Mouse (Mus musculus): Measurements from ENCODE around the gene Gm2a.
"Not testable (repeated sequence)": the region's sequence is repeated elsewhere in the genome, so short reads cannot be mapped to it uniquely, and the experiment has no call there.

The Gm2a gene

DNA sequence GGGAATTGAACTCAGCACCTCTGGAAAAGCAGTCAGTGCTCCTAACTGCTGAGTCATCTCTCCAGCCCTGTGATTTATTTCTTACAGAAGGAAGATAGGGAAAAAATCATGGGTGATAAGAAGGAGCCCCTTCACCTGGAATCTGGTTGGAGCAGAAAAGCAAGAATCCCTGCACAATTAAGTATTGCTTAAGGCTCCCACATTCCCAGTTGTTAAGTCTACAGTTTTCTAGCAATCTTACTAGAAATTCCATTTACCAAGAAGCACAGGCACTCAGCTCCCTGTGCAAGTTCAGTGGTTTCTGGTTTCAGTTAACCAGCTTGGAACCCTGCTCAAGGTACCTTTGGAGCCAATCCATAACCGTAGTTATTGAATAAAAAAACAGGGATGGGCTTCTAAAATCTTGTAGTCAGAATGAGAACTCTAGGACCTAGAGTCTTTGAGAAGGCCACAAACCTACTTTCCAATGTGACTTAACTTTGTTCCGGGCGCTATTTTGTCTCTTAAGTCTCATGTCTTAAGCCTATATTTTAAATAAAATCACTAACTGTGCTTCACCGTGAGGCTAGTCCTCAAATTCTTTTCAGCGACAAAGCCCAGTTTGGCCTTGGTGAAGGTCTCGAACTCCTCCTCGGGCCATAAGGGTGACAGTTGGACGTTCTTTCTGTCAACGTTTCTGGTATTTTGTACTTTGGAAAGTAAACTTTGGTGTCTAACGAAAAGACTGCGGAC lies 1.0 kb upstream of the Gm2a start:
- no peak for DNase-seq (ENCODE audit: low spot score)

DNA sequence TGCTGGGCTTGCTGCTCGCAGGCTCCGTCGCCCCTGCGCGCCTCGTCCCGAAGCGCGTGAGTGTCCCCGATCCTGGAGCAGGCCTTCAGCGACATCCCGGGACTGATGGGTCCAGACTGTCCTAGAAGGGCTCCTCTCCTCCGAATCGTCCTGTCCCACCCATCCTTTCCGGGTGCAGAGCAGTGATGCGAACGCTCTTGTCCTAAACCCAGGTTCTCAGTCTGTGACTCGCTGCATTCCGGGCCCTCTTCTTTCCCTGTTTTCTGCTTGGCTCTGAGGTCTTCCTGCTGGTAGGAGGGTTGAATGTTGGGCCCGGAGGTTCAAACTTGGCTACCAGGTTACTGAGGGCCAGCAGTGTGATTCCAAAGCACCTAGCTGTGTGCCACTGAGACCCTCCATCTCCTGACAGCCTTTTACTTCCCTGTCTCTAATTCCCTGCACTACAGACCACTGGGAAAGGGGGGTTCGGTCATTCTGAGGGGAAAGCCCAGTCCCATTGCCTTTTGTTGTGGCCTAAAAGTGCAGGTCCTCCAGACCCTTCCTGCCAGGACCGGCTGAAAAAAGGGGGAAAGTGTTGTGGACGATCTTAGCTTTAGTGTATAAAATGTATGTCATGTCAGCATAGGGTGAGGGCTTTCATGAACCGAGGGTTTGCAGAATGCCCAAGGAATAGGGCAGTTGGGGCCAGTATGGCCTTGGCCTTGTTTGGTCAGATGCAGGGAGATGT lies 437 bp downstream of the Gm2a start:
- DNase-seq (ENCODE audit: low spot score): no peak

DNA sequence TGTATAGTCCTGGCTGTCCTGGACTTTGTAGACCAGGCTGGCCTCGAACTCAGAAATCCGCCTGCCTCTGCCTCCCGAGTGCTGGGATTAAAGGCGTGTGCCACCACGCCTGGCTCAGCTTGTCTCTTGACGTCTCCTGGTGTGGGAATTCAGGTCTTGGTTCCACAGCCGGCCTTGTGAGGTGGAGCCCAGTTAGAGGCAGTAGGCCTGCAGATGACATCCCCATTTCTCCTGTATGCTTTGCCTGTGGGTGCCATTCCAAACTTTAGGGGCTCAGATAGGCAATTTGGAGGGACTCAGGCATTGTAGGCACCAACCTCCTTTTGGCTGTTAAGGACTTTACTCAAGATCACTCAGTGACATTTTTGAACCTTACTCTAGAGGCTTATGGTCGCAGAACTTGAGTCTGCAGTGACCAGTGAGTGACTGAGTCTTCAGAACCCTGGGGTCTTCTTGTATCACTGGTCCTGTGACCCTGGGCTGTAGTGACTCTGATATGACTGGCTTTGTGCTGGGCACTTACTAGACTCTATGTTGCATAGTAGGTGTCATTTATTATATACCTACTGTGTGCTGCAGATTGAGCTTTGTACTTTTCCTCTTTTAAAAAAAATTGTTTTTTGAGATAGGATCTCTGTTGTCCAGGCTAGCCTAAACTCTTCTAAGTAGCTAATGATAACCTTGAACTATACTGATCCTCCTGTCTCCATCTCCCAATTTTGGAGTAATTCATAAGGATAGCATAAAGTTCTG lies 1.3 kb downstream of the Gm2a start:
- DNase-seq (ENCODE audit: low spot score): no peak

DNA sequence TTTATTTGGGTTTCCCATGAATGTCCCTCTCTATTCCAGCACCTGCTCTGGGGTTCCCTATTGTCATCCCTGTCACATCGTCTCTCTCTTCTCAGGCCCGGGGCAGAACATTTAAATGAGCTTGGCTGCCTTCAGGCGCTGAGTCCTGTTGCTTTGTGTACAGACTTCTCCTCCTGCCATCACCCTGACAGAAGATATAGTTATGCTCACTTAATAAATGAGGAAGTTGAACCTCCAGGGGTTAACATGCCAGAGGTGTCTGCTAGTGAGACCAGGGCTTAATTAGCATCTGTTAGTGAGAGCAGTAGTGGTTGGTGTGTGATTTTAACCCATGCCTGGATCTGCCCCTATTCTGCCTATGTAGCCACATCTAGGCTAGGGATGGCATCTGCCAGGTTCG lies 2.0 kb downstream of the Gm2a start:
- DNase-seq (ENCODE audit: low spot score): no peak

DNA sequence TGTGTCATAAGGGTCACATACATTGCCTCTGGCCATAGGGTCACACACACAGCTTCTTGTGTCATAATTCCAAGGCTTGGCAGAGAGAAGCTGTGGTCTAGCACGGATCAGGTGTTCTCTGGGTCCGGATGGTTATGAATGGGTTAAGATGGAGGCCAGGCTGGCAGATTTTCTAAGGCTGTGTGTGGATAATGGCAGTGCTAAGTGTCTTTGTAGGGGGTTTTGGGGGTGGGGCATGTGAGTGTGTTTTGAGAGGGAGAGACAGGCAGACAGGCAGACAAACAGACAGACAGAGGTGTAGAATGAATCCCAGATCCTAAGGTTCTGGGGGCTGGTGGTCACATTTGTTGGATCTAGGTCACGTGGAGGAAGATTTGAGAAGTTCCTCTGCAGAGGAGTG lies 4.1 kb downstream of the Gm2a start:
- no peak for DNase-seq (ENCODE audit: low spot score)

DNA sequence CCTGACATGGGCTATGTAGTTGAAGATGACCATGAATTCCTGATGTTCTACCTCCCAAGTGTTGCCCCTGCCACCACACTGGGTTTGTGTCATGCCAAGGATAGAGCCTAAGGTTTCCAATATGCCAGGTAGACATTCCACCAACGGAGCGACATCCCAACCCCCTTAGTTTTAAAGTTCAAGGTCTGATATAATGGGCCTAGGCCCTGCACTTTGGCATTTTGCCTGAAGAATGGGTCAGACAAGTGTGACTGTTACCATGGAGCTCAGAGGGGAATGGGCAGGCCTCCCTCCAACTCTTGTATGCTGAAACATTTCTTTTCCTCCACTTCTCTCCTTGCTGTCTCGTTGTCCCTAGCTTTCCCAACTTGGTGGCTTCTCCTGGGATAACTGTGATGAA lies 5.3 kb downstream of the Gm2a start:
- no peak for DNase-seq (ENCODE audit: low spot score)

DNA sequence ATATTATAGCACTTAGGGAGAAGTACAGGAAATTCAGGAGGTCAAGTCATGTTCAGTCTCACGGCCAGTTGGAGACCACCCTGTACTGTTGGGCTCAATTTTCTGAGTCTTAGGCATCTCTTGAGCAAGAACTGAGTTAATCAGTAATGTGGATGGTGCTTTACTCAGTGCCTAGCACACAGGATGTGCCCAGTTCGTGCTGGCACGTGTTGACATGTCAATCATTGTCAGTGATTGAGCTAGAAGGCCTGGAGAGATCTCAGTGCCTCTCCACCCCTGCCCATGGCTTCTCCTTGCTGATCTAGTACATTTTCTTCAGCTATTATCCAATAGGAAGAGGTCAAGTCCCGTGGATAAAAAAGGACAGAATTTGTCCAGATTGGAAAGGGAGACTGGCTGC lies 7.5 kb downstream of the Gm2a start:
- no peak for DNase-seq (ENCODE audit: low spot score)

DNA sequence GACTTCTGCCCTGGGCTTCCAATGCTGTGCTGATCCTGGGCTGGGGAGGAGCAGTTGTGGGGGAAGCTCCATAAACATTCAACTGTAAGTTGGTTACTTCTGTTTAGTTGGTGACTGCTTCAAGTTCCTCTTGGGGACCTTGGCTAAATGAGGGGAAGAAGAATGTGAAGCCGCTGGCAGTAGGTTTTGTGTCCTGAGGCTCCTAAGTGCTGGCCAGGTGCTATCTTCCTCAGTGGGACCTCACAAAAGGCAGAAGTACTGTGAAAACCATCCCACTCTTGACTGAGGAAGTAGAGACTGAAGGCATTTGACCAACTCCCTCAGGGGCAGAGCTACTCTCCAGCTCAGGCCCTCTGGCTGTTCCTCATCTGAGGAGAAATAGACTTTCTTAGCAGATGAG lies 8.7 kb downstream of the Gm2a start:
- DNase-seq (ENCODE audit: low spot score): no peak

DNA sequence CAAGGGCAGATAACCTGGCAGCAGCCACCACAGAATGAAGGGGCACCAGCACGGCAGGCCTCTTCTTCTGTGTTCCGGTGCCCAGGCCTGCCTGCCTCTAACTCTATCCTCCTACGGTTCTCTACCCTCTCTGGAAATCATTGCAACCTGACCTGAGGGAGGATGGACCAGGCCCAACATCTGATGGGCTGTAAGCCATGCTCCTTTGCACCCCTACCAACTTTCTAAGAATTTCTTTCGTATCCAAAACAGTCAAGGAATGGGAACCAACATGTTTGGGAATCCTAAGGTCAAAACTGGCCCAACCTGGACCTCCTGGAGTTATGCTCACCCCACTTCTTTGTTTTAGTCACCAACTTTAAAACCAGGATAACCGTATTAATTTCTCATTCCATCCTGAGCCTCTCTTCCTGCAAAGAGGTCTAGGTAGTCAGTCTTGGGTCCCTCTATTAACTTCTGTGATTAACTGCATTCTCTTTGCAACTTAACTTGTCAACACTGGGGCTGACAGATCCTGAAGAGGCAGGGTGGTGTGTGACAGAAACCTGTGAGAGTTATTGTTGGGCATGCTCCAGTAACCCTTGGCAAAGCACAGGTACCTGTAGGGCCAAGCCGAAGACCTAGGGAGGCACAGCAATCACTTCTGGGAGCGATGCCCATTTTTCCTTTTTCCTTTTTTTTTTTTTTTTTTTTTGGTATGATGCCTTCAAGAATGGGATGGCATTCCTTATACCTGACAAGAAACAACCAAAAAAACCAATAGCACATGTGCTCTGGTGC lies 11.8 kb downstream of the Gm2a start:
- no peak for DNase-seq (ENCODE audit: low spot score)

DNA sequence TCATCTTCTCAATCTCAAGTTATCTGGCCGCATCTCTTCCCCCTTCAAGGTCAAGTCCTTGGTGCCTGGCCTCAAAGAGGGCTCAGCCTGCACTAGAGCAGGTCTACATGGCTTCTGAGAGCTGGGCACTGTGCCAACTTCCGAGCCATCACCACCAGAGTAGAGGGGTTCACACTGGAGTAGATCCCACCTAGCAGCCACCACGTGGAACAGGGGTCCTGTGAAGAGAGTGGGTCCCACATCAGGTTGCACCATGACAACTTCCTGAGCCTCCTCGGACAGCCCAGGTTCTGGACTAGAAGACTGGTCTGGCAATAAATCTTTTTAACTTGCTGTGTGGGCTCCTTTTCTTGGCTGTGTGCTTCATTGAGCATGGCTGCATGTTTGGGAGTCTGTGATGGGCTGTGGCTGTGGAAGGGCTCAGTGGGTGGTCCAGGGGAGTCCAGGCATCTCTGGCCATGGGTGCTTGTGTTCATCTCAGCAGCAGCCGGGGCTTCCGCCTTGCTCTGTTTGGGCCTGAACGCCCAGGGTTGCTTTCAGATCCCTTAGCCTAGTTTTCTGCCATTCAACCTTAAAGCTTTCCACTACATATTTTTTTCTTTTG lies 12.8 kb downstream of the Gm2a start:
- no peak for DNase-seq (ENCODE audit: low spot score)

DNA sequence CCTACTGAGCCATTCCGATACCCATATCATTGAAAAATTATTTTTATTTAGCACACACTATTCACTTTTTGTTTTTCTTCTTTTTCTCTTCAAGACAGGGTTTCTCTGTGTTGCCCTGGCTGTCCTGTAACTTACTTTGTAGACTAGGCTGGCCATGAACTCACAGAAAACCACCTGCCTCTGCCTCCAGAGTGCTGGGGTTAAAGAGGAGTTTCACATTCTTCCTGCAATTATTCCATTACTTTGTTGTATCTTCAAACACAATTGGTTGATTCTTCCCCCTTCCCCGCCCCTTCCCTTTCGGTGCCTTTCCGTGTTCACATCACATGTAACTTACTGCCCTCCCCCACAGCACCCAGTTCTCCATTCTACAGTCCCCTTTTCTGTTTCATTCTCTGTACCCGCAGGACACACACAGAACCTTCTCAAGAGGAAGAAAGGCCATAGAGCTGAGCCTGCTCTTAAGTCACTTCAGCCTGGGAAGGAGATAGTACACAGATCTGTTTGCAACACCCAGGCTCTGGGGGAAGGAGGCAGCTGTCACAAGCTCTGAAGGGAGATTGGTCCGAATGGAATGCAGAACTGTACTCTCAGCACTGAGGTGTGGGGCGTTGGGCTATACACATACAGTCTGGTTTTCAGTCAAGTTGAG lies 15.4 kb downstream of the Gm2a start:
- no peak for DNase-seq (ENCODE audit: low spot score)

DNA sequence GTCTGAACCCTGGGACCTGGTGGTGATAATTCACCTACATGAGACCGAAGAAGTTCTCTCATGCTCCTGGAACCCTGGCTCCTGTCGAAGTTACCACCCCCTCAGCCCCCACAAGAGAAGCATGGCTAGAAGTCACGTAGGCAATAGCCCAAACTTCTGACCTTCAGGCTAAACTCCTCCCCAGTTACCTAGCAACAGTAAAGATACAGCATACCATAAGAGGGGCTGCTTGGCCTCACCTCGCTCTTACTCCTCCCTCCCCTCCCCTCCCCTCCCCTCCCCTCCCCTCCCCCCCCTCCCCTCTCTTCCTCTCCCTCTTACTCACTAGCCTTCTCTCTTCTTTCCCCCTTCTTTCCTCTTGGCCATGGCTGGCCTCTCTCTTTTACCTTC lies 15.9 kb downstream of the Gm2a start:
- not testable (repeated sequence) for DNase-seq (ENCODE audit: low spot score)

DNA sequence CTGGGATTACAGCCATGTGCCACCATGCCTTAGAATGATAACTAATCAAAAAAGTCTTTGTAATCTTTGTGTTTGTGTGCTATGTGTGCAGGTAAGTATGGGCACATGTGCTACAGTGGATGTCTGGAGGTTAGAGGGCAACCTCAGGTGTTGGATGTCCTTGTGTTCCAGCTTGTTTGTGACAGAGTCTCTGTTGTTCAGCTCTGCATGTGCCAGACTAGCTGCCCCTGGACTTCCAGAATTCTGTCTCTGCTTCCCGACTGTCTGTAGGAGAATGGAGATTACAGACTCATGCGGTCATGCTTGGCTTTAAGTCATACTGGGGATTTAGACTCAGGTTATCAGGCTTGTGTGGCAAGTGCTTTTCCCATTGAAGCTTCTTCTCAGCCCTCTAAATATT lies 16.4 kb downstream of the Gm2a start:
- no peak for DNase-seq (ENCODE audit: low spot score)

DNA sequence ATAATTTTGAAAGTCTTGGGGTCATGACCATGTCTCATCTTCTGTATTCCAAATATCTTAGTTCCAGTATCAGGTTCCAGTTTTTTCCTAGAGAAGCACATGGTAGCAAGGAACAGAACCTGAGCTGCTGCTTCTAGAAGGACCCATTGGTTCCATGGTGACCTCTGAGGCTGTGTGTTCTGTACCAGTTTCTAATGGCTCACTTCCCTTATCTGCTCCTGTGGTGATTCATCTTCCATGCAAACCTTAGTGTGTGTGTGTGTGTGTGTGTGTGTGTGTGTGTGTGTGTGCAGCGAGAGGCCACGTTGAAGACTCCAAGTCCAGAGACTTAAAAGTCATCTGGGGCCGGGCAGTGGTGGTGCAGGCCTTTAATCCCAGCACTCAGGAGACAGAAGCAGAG lies 18.1 kb downstream of the Gm2a start:
- no peak for DNase-seq (ENCODE audit: low spot score)

DNA sequence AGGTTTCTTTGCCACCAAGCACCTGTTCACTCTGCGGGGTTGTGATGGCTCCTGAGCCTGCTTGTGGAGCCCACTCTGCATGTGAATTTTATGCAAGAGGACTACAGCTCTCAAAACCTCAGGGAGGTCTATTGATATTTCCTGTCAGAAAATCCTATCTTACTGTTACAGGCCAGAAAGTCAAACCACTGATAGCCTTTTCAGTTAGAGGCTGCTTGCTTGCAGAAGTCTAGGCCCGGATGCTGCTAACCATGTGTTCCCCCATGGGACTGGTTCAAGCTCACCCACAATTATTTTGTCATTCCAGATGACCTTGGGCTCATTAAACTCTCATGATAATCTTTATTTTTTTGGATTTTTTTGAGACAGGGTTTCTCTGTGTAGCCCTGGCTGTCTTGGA lies 19.1 kb downstream of the Gm2a start:
- no peak for DNase-seq (ENCODE audit: low spot score)

DNA sequence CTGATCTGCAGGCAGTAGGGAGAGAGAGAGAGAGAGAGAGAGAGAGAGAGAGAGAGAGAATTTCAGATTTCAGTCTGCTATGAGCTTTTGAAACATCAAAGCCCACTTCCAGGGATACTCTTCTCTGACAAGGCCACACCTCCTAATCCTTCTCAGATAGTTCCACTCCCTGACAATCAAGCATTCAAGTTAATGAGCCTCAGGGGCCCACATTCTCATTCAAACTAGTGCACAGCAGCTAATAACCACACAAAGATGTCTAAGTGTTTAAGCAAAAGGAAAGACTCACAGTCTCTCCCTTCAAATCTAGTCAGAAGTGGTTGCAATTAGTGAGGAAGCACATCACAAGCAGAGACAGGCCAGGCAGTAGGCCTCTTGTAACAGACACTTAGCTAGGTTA lies 22.4 kb downstream of the Gm2a start:
- no peak for DNase-seq (ENCODE audit: low spot score)

DNA sequence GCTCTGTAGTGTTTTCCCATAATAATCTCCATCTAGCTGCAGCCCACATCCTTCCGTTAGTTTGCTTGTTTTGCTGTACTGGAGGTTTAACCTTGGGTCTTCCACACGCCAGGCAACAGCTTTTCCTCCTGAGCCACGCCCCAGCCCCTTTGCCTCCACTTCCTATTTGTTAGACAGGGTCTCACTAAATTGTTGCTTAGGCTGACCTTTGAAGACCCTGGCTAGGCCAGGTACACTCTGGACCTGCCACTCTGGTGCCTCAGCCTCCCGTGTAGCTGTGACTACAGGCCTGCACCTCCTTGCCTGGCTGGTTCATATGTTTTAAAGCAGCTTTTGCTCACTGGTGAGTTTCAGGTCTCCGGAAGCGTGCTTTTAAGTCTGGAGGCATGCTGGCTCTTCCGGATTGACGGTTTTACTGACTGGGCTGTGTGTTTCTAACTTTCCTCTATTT lies 22.9 kb downstream of the Gm2a start:
- no peak for DNase-seq (ENCODE audit: low spot score)

DNA sequence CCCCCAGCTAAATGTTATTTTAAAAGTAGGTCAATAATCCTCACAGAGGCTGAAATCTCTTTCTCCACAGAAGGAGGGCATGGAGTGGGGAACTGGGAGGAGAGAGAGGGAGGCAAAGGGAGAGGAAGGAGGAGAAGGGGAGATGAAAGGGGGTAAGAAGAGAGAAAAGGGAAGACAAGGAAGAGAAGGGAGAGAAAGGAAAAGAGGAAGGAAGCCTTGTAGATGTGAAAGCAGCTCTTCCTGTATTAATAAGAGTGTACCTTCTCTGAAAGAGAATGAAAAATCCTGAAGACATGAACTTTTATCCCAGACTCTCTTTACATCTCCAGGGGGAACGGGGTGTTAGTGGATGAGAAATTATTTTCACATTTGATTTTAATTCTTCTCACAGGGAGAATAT lies 23.5 kb downstream of the Gm2a start:
- DNase-seq (ENCODE audit: low spot score): no peak

DNA sequence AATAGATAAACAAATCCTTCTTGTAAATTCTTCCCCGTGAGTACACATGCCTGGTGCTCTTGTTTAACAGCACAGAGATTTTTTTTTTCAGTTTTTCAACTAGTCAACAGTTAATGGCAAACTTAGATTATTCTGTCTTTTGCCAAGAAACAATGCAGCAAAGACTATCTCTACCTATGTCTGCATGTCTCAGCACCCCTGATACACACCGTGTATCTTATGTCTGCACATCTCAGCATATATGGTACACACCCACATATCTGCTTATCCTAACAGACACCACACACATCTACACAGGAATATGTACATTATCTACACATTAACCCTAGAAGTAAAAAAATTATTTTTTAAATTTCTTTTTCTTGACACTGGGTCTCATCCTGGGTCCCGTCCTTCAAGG lies 28.7 kb downstream of the Gm2a start:
- no peak for DNase-seq (ENCODE audit: low spot score)

DNA sequence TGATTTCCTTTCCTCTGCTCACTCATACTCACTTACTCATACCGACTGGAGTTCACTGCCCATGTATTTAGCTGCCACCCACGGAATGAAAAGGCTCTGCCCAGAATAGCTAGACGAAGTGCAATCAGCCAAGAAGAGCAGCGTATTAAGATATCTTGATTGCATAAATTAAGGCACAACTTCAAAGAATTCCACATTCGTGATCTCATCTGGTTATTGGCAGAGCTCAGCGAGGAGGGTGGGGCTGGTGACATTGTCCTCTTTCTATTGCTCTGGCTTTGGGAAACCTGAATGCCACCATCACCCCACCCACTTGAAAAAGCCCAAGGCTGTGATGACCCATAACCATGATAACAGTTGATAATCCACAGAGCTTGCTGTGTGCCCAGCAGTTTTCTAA lies 30.0 kb downstream of the Gm2a start:
- DNase-seq (ENCODE audit: low spot score): no peak

DNA sequence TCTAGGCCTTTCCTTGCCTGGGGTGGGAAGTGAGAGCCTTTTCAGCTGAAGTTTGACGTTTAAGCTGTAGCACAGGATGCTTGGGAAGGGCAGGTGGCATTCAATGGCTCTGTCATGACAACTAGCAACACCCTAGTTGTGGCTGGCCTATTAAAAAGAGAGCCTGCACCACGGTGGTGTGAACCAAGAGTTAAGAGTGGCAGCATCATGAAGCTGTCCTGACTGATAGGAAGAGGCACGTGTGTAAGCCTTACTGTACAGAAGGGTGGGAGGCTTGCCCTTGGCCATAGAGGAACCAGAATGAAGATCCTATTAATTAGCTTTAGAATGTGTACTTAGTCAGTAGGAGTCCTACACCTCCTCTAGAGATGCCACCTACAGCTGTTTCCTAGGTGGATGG lies 30.5 kb downstream of the Gm2a start:
- no peak for DNase-seq (ENCODE audit: low spot score)
